Mouse (Mus musculus) erythroblast, embryonic 14.5 days (primary cell): Measurements from ENCODE around the gene Rhbdl1.

ENCODE experiments used
- GATA1 ChIP-seq: IDR thresholded peaks from 2 replicates; pipeline ENCODE4 v1.6.1; 2012; ENCODE audit warnings: low read length, inconsistent platforms, mixed read lengths
- TAL1 ChIP-seq: IDR thresholded peaks from 3 replicates; pipeline ENCODE4 v1.6.1; 2012; ENCODE audit warnings: low read length, inconsistent platforms, mixed read lengths

DNA sequence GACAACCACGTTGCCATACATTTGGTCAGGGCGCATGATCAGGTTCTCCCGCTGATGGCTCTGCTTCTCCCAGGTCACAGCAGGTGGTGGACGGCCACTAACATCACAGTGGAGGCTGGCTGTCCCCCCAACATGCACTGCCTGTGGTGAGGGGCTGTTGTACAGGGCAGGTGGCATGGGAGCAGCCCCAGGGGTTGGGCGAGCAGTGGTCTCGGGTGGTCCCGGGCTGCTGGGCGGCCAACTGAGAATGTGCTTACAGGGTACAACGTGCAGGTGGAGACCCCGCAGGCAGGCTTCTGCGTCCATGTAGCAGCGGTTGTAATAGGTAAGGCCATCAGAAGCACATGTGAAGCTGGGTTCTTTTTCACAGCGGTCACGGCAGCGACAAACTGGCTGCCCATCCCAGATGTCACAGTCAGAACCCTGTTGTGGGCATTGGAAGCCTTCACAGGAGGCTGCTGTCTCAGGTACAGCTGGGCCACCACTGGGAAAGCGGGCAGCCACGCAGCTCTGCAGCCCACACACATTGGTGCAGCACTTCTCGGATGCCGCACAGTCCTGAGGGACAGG lies 41.6 kb upstream of the Rhbdl1 start:
- TF ChIP-seq GATA1 (no peak), TAL1 (no peak)
